Mouse (Mus musculus) liver (tissue): ENCODE measurements at regions not wholly inside any gene's neighbourhood (a gene's known extent, or its start where the extent isn't known, plus 50 kb on each side); places are given as distances from the start of the nearest gene placed in this dataset.
"Not testable (repeated sequence)": the region's sequence is repeated elsewhere in the genome, so short reads cannot be mapped to it uniquely, and the experiment has no call there.

ENCODE experiments used
- DNase-seq: peaks from one replicate; pipeline ENCODE4 v3.0.0-alpha.2; 2020; ENCODE audit warnings: mixed read lengths

GRCm38 (mm10) chr11:41728839-41729238 lies 271.8 kb downstream of the Gabrg2 start:
- no peak for DNase-seq

- no peak for DNase-seq
Observed at GRCm38 (mm10) chr11:41716616-41717015, 284.0 kb downstream of the Gabrg2 start.

GRCm38 (mm10) chr11:41690682-41691081 lies 310.0 kb downstream of the Gabrg2 start:
- no peak for DNase-seq

- no peak for DNase-seq
Observed at GRCm38 (mm10) chr11:41682991-41683390, 317.7 kb downstream of the Gabrg2 start.

- DNase-seq = no peak
Observed at GRCm38 (mm10) chr11:41652566-41652965, 348.1 kb downstream of the Gabrg2 start.

GRCm38 (mm10) chr11:41645502-41645891 lies 355.2 kb downstream of the Gabrg2 start:
- DNase-seq = no peak

- peak; percentile 3 for DNase-seq
Observed at GRCm38 (mm10) chr11:41644725-41645501, 355.7 kb downstream of the Gabrg2 start.

- DNase-seq = no peak
Observed at GRCm38 (mm10) chr11:41644083-41644482, 356.6 kb downstream of the Gabrg2 start.

- no peak for DNase-seq
Observed at GRCm38 (mm10) chr11:41599006-41599405, 401.7 kb downstream of the Gabrg2 start.

GRCm38 (mm10) chr11:41598431-41598830 lies 402.2 kb downstream of the Gabrg2 start:
- DNase-seq = no peak

- not testable (repeated sequence) for DNase-seq
Observed at GRCm38 (mm10) chr11:41591426-41591825, 409.2 kb downstream of the Gabrg2 start.
